Mouse (Mus musculus) ES-E14 (cell line): ENCODE results near the gene 1700001O22Rik.

Experiments
- CHD2 ChIP-seq: IDR thresholded peaks from 2 replicates; pipeline ENCODE4 v1.6.1; 2014; ENCODE audit warnings: mild to moderate bottlenecking, low read depth, low read length, inconsistent platforms
- ZC3H11A ChIP-seq: IDR thresholded peaks from 2 replicates; pipeline ENCODE4 v1.6.1; 2012; ENCODE audit warnings: low read depth, mild to moderate bottlenecking, inconsistent platforms, low read length, borderline replicate concordance
- ZNF384 ChIP-seq: IDR thresholded peaks from 2 replicates; pipeline ENCODE4 v1.6.1; 2012; ENCODE audit warnings: low read depth, low read length, inconsistent platforms

DNA sequence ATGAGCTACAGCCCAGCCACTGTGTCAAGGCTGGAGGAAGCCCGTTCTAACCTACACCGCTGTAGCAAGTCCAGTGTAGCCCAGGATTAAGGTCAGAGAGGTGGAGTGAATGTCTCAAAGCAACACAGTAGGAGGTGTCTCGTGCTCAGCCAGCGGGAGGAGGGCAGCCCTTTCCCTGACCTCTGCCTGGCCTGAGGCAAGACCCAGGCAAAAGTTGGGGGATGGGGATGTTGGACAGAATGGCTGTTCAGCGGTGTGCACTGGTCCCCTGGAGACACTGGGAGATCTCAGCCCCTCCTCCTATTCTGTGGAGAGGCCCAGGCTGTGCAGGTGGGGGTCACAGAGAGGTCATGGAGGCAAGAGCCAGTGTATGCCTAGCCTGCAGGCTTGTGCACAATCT, 24.2 kb downstream of the 1700001O22Rik start:
- TF ChIP-seq ZNF384, result no peak
- TF ChIP-seq ZC3H11A, result no peak
- peak; percentile 77 for TF ChIP-seq CHD2
